Mouse (Mus musculus): ENCODE results near the gene Gfpt1. TPM values are rescaled to one million over a fixed set of nuclear protein-coding genes. Genes with fewer than 3 reads are reported as not detected.
"Not testable (repeated sequence)": the region's sequence is repeated elsewhere in the genome, so short reads cannot be mapped to it uniquely, and the experiment has no call there.

The Gfpt1 gene
- total RNA-seq (2021), result 10 to 100 TPM; 52.9 to 56.7 TPM

GRCm38 (mm10) chr6:87042337-87043130, at the start of gene Gfpt1:
Gfpt1 (plus strand) TSS chr6:87042846.
- DNase-seq, result peak; percentile 92 to 93

GRCm38 (mm10) chr6:86994254-86994653, 48.4 kb upstream of the Gfpt1 start:
- no peak for DNase-seq

DNA sequence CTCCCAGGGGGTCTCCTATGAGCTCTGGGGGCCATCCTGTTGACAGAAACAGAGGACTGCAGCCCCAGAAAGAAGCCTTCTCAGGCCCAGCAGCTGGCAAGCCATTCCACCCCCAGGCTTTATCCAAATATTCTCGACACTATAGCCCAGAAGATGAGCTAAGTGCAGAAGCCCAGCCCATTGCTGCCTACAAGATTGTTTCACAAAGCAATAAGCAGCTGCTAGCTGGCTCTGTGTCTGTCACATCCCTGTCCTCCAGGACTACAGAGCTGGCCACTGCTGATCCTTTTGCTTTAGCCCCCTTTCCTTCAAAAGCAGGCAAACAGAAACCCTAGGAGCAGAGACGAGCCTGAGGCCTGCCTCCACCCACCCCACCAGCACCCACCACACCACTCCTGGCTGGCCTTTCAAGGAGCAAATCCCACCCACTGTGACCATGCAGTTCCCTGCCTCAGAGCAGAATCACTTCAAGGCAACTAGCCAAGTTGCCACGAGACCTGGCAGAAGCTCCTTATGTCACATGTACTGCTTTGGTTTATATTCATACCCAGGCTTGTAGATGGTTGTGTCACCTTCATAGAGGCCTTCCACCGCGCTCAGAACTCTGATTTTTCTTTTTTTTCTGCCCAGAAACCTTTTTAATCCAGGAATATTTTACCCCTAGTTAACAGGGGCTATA, 45.9 kb upstream of the Gfpt1 start:
- peak in 1 of 2 experiments; percentile 25 for DNase-seq

- DNase-seq, result no peak
These were observed 45.3 kb upstream of the Gfpt1 start for GRCm38 (mm10) chr6:86997360-86997759.

GRCm38 (mm10) chr6:87001995-87002394, 40.7 kb upstream of the Gfpt1 start:
- DNase-seq, result no peak

GRCm38 (mm10) chr6:87002521-87003055, 40.1 kb upstream of the Gfpt1 start:
- DNase-seq, result peak; percentile 63 to 71

GRCm38 (mm10) chr6:87004099-87004498, 38.5 kb upstream of the Gfpt1 start:
- DNase-seq, result no peak

GRCm38 (mm10) chr6:87005577-87005976, 37.1 kb upstream of the Gfpt1 start:
- DNase-seq, result no peak

DNA sequence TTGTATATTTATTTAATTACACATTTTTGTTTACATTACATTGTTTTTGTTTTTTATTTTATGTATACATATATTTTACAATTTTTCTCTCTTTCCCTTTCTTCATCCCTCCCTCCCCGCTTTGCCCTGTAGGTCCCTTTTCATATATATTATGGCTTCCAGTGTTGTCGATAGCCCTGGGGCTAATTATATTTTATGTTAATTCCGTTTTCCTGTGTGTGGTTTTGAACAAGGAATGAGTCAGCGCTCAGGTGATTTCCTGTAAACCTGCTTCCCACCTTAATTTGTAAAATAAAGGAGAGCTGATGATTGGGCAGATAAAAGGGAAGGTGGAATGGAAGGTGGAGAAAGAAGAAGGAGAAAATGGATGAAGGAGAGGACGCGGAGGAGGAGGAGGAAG, 33.8 kb upstream of the Gfpt1 start, which contains the start of gene Nfu1:
Gene Nfu1 (plus strand): TSS at position 350 of the 400 bp plus-strand sequence.
- no peak for DNase-seq

DNA sequence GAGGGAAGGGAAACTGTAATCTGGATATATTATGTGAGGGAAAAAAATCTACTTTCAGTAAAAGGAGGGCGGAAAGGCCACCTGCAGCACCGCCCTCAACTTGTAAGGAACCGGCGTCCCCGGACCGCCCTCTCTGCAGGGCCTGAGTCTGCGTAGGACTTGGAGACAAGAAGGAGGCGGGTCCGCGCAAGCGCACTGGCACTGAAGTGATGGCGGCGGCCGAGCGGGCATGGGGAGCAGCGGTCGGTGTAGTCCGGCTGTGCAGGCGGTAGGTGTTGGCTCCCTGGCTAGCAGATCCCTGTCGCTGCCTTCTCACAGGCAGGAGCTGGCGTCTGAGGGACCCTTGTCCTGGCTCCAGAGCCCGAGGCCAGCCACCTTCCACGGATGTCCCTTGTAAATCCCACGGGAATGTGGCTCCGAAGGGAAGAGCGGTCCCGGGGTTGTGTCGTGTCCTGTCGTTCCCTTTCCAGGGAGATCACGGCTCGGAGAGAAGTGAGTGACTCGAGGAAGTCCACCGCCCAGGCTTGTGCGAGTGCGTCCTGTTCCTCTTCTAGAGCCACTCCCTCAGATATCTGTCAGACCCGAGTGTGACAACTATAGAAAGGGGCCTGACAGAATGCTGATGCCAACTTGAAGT, 32.8 kb upstream of the Gfpt1 start:
- DNase-seq, result peak; percentile 90 to 92

GRCm38 (mm10) chr6:87016916-87017315, 25.7 kb upstream of the Gfpt1 start:
- no peak for DNase-seq

DNA sequence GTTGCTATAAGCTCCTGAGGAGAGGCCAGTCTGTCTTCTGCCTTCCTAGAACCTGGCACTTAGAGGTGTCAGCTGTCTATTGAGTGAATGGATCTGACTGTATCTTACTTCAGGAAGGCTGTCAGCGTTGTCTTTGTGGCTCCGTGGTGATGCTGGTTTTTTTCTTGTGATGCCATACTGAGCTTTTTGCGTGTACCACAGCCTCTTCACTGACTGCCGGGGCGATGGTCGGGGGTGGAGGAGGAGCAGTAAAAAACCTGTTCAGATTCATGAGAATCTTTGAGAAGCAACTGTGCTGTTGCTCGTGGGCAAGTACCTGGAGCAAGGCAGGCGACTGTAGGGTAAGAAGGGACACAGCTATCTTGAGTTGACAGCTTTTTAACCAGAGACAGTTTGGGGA, 23.8 kb upstream of the Gfpt1 start:
- DNase-seq, result no peak

- DNase-seq, result no peak
These were observed 20.9 kb upstream of the Gfpt1 start for GRCm38 (mm10) chr6:87021791-87022190.

- DNase-seq, result no peak
These were observed 15.7 kb upstream of the Gfpt1 start for GRCm38 (mm10) chr6:87026980-87027379.

- no peak for DNase-seq
These were observed 13.8 kb upstream of the Gfpt1 start for GRCm38 (mm10) chr6:87028881-87029280.

GRCm38 (mm10) chr6:87031310-87031709, 11.3 kb upstream of the Gfpt1 start:
- DNase-seq, result not testable (repeated sequence)

- DNase-seq, result no peak
These were observed 10.2 kb upstream of the Gfpt1 start for GRCm38 (mm10) chr6:87032401-87032800.

GRCm38 (mm10) chr6:87034395-87034794, 8.3 kb upstream of the Gfpt1 start:
- DNase-seq, result no peak

- no peak for DNase-seq
These were observed 4.6 kb upstream of the Gfpt1 start for GRCm38 (mm10) chr6:87037826-87038620.

GRCm38 (mm10) chr6:87039161-87039560, 3.5 kb upstream of the Gfpt1 start:
- no peak for DNase-seq

DNA sequence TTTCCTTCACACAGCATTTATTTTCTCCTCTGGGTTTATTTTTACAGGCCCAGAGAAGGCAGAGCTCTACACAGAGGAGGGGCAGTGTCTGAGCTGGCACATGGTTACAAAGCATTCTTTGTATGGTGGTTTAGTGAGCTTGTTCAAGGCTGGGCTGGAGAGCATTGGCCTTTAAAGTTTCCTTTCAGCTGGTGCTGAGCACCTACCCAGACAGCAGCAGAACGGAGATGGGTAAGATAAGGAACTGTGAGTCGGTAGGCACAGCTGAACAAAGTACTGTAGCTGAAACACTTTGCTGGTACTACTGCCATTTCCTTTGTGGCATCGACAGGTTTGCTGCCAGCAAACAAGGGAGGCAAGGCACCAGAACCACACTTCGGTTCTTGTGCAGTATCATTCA, 1.7 kb upstream of the Gfpt1 start:
- peak in 1 of 2 experiments; percentile 11 for DNase-seq

- DNase-seq, result no peak
These were observed 1.2 kb upstream of the Gfpt1 start for GRCm38 (mm10) chr6:87041431-87041830.

Measured in layer of hippocampus, postnatal 36 days (tissue).